Mouse (Mus musculus) C2C12 (cell line): ENCODE measurements around the gene Akap13.

Experiments used
- CEBPB ChIP-seq: IDR thresholded peaks from one replicate; pipeline ENCODE4 v1.6.1; 2011; ENCODE audit warnings: low read depth, mild to moderate bottlenecking, control low read depth, moderate library complexity
- CTCF ChIP-seq: IDR thresholded peaks from one replicate; pipeline ENCODE4 v1.5.1; 2011; ENCODE audit not compliant: control insufficient read depth, insufficient read depth, insufficient read length
- FOSL1 ChIP-seq: IDR thresholded peaks from one replicate; pipeline ENCODE4 v1.8.0; 2011; ENCODE audit warnings: mild to moderate bottlenecking, low read length; ENCODE audit not compliant: poor library complexity, insufficient read depth, severe bottlenecking
- MAX ChIP-seq: IDR thresholded peaks from one replicate; pipeline ENCODE4 v1.6.1; 2011; ENCODE audit warnings: mild to moderate bottlenecking, control low read depth
- MYOD1 ChIP-seq: IDR thresholded peaks from one replicate; pipeline ENCODE4 v1.6.1; 2011; ENCODE audit warnings: low read depth; ENCODE audit not compliant: control insufficient read depth, insufficient read length
- MYOG ChIP-seq: IDR thresholded peaks from one replicate; pipeline ENCODE4 v1.6.1; 2011; ENCODE audit not compliant: control insufficient read depth, insufficient read length; ENCODE audit errors: extremely low read depth
- USF1 ChIP-seq: IDR thresholded peaks from one replicate; pipeline ENCODE4 v1.6.1; 2011; ENCODE audit warnings: low read depth, mild to moderate bottlenecking, control low read depth, moderate library complexity

- TF ChIP-seq CTCF = no peak
- TF ChIP-seq USF1 = no peak
- no peak for TF ChIP-seq MAX
- TF ChIP-seq FOSL1 = no peak
- TF ChIP-seq MYOD1 = no peak
- TF ChIP-seq MYOG = no peak
- no peak for TF ChIP-seq CEBPB
Measured at GRCm38 (mm10) chr7:75571078-75571477, 115.7 kb downstream of the Akap13 start.
